Mouse (Mus musculus) hindbrain, embryonic 11.5 days (tissue): ENCODE data around the gene Fgd5. TPM values are rescaled to one million over a fixed set of nuclear protein-coding genes. Genes with fewer than 3 reads are reported as not detected.
A peak's percentile ranks its signal among the peaks of the same experiment; 100 is the strongest.
"Not testable (repeated sequence)": the region's sequence is repeated elsewhere in the genome, so short reads cannot be mapped to it uniquely, and the experiment has no call there.

Source experiments
- ATAC-seq: fragments of 200-750 bp; cut with Nextera tagmentation; 2 replicates; pipeline ENCODE4 v1.8.0; 2017; ENCODE audit warnings: mild to moderate bottlenecking, moderate TSS enrichment, moderate library complexity; ENCODE audit not compliant: low FRiP score
- DNase-seq: peaks from one replicate; pipeline ENCODE4 v3.0.0-alpha.2; 2015; ENCODE audit warnings: low spot score
- H3K27ac ChIP-seq: fragments of 300-500 bp; sonication (generic); 2 replicates; pipeline ENCODE4 v1.5.1; 2014; ENCODE audit warnings: mild to moderate bottlenecking, low read depth, low read length
- H3K27me3 ChIP-seq: fragments of 300-500 bp; sonication (generic); 2 replicates; pipeline ENCODE4 v1.6.1; 2014; ENCODE audit warnings: mild to moderate bottlenecking, low read length, moderate library complexity, mixed read lengths; ENCODE audit not compliant: control insufficient read depth, insufficient read depth
- H3K36me3 ChIP-seq: fragments of 300-500 bp; sonication (generic); 2 replicates; pipeline ENCODE4 v1.6.1; 2014; ENCODE audit warnings: mild to moderate bottlenecking, low read length, moderate library complexity, mixed read lengths; ENCODE audit not compliant: control insufficient read depth, insufficient read depth
- H3K4me1 ChIP-seq: fragments of 300-500 bp; sonication (generic); replicated peaks from 2 replicates; pipeline ENCODE4 v1.6.1; 2014; ENCODE audit warnings: low read length, mixed read lengths; ENCODE audit not compliant: control insufficient read depth, insufficient read depth
- H3K4me2 ChIP-seq: fragments of 300-500 bp; sonication (generic); replicated peaks from 2 replicates; pipeline ENCODE4 v1.6.1; 2014; ENCODE audit warnings: mild to moderate bottlenecking, low read depth, low read length
- H3K4me3 ChIP-seq: fragments of 300-500 bp; sonication (generic); 2 replicates; pipeline ENCODE4 v1.5.1; 2014; ENCODE audit warnings: low read depth, low read length
- H3K9ac ChIP-seq: fragments of 300-500 bp; sonication (generic); 2 replicates; pipeline ENCODE4 v1.6.1; 2014; ENCODE audit warnings: low read depth, low read length
- H3K9me3 ChIP-seq: fragments of 300-500 bp; sonication (generic); 2 replicates; pipeline ENCODE4 v1.6.1; 2016; ENCODE audit warnings: low read length; ENCODE audit not compliant: control insufficient read depth
- WGBS: fragments of 180-500 bp; shearing (Covaris S2); extraction: QIAGEN DNeasy Blood & Tissue Kit; methylation state at CpG from one replicate; pipeline ENCODE4 v1.1.7; 2014; 5-methylcytosine and 5-hydroxymethylcytosine counted together
- polyA plus RNA-seq: library from polyadenylated mRNA; unstranded; fragments of >200 nt; fragmentation: Nextera tagmentation; extraction: Ambion mirVana; gene quantifications from 2 replicates; pipeline ENCODE4 v1.2.1, GENCODE M21; 2014

Fgd5 gene
- polyA plus RNA-seq: 5.8 and 6.5 TPM in 2 replicates

GRCm38 (mm10) chr6:91978371-91979300 is at the start of gene Fgd5:
Fgd5 (plus strand) TSS chr6:91978878.
- DNase-seq: peak; percentile 66
- no peak within 1 kb of the TSS for H3K27ac ChIP-seq
- H3K4me2 ChIP-seq: peak within 1 kb of the TSS; percentile 96
- H3K27me3 ChIP-seq: peaks cover 23% of the 10 kb centered on the region
- WGBS: under 1% methylated on average over 58 of the region's 62 CpGs
- H3K36me3 ChIP-seq: no peaks in the 10 kb centered on the region
- peak within 1 kb of the TSS; percentile 49 for H3K4me3 ChIP-seq
- ATAC-seq: peak; percentile 68
- peak within 1 kb of the TSS; percentile 64 for H3K9ac ChIP-seq
- H3K9me3 ChIP-seq: no peaks in the 10 kb centered on the region
- H3K4me1 ChIP-seq: no peaks in the 10 kb centered on the region

- WGBS: 92% methylated on average over 5 of the region's 5 CpGs
- no peak overlapping the region for H3K9ac ChIP-seq
- H3K4me1 ChIP-seq: no peaks in the 10 kb centered on the region
- ATAC-seq (no peak), DNase-seq (no peak)
- H3K27ac ChIP-seq: no peak overlapping the region
- H3K4me3 ChIP-seq: no peak overlapping the region
- H3K27me3 ChIP-seq: no peaks in the 10 kb centered on the region
- no peak overlapping the region for H3K4me2 ChIP-seq
- no peaks in the 10 kb centered on the region for H3K36me3 ChIP-seq
- no peaks in the 10 kb centered on the region for H3K9me3 ChIP-seq
These were observed 47.4 kb upstream of the Fgd5 start for GRCm38 (mm10) chr6:91931231-91931630.

DNA sequence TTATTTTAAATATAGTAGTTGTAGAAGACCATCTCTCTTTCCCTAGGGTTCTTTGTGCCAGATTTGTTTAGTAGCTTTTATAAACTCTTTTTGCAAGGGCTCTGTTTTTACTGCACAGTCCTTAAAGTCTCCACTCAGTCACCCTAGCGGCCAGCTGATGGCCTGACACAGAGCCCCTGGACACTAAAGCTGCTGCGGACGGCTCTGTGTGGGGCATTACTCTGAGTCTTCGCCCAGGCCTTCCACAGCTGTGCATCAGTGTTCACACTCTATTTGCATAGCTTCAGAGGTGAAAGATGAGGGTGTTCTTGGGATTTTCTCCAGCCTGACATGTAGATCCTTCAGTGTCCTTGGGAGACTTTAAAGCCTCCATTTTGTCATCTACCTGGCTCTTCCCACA is 40.2 kb upstream of the Fgd5 start:
- Histone ChIP-seq H3K9me3 (no peaks in the 10 kb centered on the region), H3K27ac (no peak overlapping the region), H3K4me3 (no peak overlapping the region), H3K4me1 (no peaks in the 10 kb centered on the region), H3K27me3 (no peaks in the 10 kb centered on the region), H3K9ac (no peak overlapping the region), H3K36me3 (no peaks in the 10 kb centered on the region), H3K4me2 (no peak overlapping the region)
- DNase-seq (peak; percentile 6), ATAC-seq (no peak)
- 47% methylated on average over 4 of the region's 4 CpGs for WGBS

DNA sequence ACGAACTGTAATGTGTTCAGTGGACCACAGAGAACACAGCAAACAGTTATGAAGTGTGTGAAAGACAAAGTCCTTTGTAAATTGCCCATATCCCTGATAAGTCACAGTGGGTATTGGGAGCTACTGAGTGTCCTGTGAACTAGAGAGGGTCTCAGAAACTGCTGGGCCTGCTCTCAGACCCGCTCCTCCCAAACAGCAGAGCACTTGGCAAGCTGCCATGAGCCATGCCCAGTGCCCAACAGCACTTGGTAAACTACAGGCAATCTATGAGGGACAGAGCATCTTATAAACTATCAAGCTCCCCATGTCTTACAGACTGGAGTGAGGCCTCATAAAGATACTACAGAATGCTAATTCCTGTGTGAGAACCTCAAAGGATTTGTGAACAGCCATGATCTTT is 30.3 kb upstream of the Fgd5 start:
- no peaks in the 10 kb centered on the region for H3K36me3 ChIP-seq
- no peak overlapping the region for H3K4me3 ChIP-seq
- H3K4me1 ChIP-seq: no peaks in the 10 kb centered on the region
- ATAC-seq (no peak), DNase-seq (no peak)
- H3K9me3 ChIP-seq: no peaks in the 10 kb centered on the region
- H3K27ac ChIP-seq: no peak overlapping the region
- no peaks in the 10 kb centered on the region for H3K27me3 ChIP-seq
- H3K9ac ChIP-seq: no peak overlapping the region
- no peak overlapping the region for H3K4me2 ChIP-seq
- 88% methylated on average over 2 of the region's 2 CpGs for WGBS

DNA sequence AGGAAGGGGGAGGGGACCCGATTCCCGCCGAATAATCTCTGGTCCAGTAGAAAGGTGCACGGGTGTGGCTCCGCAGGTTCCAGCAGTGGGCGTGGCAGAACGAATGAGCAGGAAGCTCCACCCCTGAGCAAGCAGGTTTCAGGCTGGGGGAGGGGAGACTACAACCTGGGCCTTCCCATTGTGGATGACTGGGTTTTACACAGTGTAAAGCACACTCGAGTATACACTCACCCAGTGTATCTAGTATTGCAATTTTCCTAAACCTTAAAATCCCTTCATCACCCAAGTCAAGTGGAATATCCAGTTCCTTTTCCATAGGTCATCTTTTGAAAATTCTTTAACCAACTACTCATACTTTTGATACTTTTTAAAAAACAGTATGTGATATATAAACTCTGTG is 20.7 kb upstream of the Fgd5 start:
- not testable (repeated sequence) for H3K9ac ChIP-seq, H3K27me3 ChIP-seq, ATAC-seq, H3K36me3 ChIP-seq, H3K4me3 ChIP-seq, DNase-seq, H3K4me2 ChIP-seq, H3K27ac ChIP-seq, H3K4me1 ChIP-seq, H3K9me3 ChIP-seq
- WGBS: 32% methylated on average over 1 of the region's 8 CpGs

DNA sequence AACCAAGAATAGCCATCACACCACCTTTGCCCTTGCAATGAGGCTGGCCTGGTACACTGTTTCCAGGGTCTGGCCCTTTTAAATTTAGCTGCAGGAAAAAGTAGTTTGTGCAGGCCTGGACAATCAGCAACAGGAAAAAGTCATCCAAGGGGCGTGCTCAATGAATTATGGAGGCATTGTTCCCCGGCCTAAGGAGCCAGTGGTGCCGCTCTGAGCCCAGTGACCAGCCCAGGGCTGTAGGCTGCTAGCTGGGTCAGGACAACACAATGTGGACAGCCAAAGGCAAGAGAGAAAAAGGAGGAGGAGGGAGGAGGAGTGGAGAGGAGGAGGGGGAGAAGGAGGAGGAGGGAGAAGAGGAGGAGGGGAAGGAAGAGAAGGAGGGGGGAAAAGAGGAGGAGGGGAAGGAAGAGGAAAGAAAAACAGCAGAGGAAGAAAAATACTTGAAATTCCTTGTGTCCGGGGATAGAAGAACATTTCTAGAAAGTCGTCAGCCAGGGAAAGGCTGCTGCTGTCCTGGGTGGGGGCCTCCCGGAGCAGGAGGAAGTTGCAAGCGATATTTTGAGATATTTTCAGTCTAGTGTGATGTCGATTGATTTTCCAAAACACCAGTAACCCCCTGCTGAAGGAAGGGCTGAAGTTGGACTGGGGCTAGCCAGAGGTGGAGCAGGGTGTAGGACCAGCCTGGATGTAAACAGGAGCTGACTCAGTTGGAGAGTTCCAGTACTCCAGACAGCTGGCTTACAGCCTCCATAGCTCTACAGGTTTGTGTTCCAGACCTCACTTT is 18.5 kb upstream of the Fgd5 start:
- Histone ChIP-seq H3K9ac (no peak overlapping the region), H3K27ac (no peak overlapping the region), H3K4me1 (no peaks in the 10 kb centered on the region; the same call in 1 of the 2 replicates), H3K4me3 (no peak overlapping the region), H3K9me3 (no peaks in the 10 kb centered on the region), H3K4me2 (no peak overlapping the region), H3K27me3 (no peaks in the 10 kb centered on the region), H3K36me3 (no peaks in the 10 kb centered on the region)
- ATAC-seq (no peak), DNase-seq (no peak)
- WGBS: 40% methylated on average over 8 of the region's 8 CpGs

GRCm38 (mm10) chr6:91963429-91963828 is 15.2 kb upstream of the Fgd5 start:
- Histone ChIP-seq H3K27ac (no peak overlapping the region), H3K36me3 (no peaks in the 10 kb centered on the region), H3K9me3 (no peaks in the 10 kb centered on the region), H3K27me3 (no peaks in the 10 kb centered on the region), H3K4me2 (no peak overlapping the region), H3K9ac (no peak overlapping the region), H3K4me1 (no peaks in the 10 kb centered on the region; the same call in 1 of the 2 replicates), H3K4me3 (no peak overlapping the region)
- DNase-seq (no peak), ATAC-seq (no peak)
- WGBS: 30% methylated on average over 4 of the region's 4 CpGs

DNA sequence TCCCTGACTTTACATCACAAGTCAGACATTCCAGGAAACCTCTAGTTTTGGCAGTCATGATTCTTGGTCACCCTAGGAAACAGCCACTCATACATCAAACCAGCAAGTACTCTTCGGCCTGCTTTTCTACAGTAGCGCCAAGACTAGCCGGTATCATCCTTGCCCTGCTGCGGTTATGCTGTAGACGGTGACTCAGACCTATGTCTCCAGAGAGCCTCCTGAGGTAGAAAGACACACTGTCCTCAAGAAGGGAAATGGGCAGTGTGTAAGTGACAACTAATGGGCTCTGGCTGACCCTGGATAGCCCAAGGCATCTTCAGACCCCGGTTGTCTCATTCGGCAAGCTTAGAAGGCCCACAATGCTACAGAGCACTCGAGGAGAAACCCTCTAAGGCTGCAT is 13.6 kb upstream of the Fgd5 start:
- Histone ChIP-seq H3K4me3 (no peak overlapping the region), H3K27ac (no peak overlapping the region), H3K9me3 (no peaks in the 10 kb centered on the region), H3K27me3 (no peaks in the 10 kb centered on the region), H3K36me3 (no peaks in the 10 kb centered on the region), H3K9ac (no peak overlapping the region), H3K4me1 (no peaks in the 10 kb centered on the region; the same call in 1 of the 2 replicates), H3K4me2 (no peak overlapping the region)
- 89% methylated on average over 8 of the region's 8 CpGs for WGBS
- no peak for DNase-seq
- no peak for ATAC-seq
